25 mouse cellular contexts compared by ENCODE assay signal in genomic region chr10:3936864-3937263, GRCm38 (mm10).
"Had no signal": no experiment of that assay in that cellular context is flagged by ENCODE, and none has a peak within 500 bp of the region (broad histone marks: within the 10 kb centered on the region; RNA-seq: fewer than 3 reads in every experiment).

No protein-coding gene starts in this region.

- DNase-seq: gastrocnemius, postnatal 14 days; gastrocnemius, postnatal 36 days; heart, adult 18-20 months; heart, postnatal 10 days; heart, postnatal 4 days; kidney, adult 18-20 months; kidney, adult 8-10 months; kidney, postnatal 10 days; kidney, postnatal 25 days; kidney, postnatal 4 days; left cerebral cortex, postnatal 4 days had no signal

- H3K4me1 ChIP-seq: liver, embryonic 12.5 days had no signal

- ATAC-seq: hindbrain, embryonic 16.5 days; inflammation-experienced regulatory T-cells, adult 6 months; intestine, embryonic 15.5 days; intestine, postnatal 0 days; liver, embryonic 12.5 days had no signal

- H3K36me3 ChIP-seq: intestine, embryonic 15.5 days; liver, embryonic 12.5 days had no signal

- H3K27ac ChIP-seq: heart, embryonic 10.5 days; hindbrain, embryonic 10.5 days; hindbrain, embryonic 12.5 days; hindbrain, embryonic 14.5 days; intestine, embryonic 15.5 days; layer of hippocampus, adult 2 months; left cerebral cortex, adult 2 months; limb, embryonic 13.5 days; limb, embryonic 15.5 days; liver, embryonic 12.5 days had no signal

- H3K4me2 ChIP-seq: heart, embryonic 12.5 days; hindbrain, embryonic 12.5 days; hindbrain, embryonic 14.5 days; intestine, embryonic 15.5 days; limb, embryonic 13.5 days; limb, embryonic 15.5 days; liver, embryonic 12.5 days had no signal

- H3K9ac ChIP-seq: heart, embryonic 12.5 days; hindbrain, embryonic 12.5 days; hindbrain, embryonic 14.5 days; intestine, embryonic 15.5 days; limb, embryonic 13.5 days; limb, embryonic 15.5 days; liver, embryonic 12.5 days had no signal

- H3K27me3 ChIP-seq: heart, embryonic 12.5 days; hindbrain, embryonic 12.5 days; intestine, embryonic 15.5 days; limb, embryonic 13.5 days; limb, embryonic 15.5 days; liver, embryonic 12.5 days had no signal

- H3K9me3 ChIP-seq: heart, embryonic 10.5 days; heart, embryonic 12.5 days; hindbrain, embryonic 12.5 days; intestine, embryonic 15.5 days; limb, embryonic 13.5 days; limb, embryonic 15.5 days; liver, embryonic 12.5 days had no signal

- H3K4me3 ChIP-seq: heart, embryonic 10.5 days; heart, embryonic 12.5 days; hindbrain, embryonic 10.5 days; hindbrain, embryonic 12.5 days; intestine, embryonic 15.5 days; layer of hippocampus, adult 2 months; left cerebral cortex, adult 2 months; limb, embryonic 13.5 days; limb, embryonic 15.5 days; liver, embryonic 12.5 days had no signal
